Mouse (Mus musculus) C2C12 (cell line): Measurements from ENCODE around the gene Ddah2.

Experiments used
- CEBPB ChIP-seq: IDR thresholded peaks from one replicate; pipeline ENCODE4 v1.6.1; 2011; ENCODE audit warnings: low read depth, mild to moderate bottlenecking, control low read depth, moderate library complexity
- CTCF ChIP-seq: IDR thresholded peaks from one replicate; pipeline ENCODE4 v1.5.1; 2011; ENCODE audit not compliant: control insufficient read depth, insufficient read depth, insufficient read length
- MAX ChIP-seq: IDR thresholded peaks from one replicate; pipeline ENCODE4 v1.6.1; 2011; ENCODE audit warnings: mild to moderate bottlenecking, control low read depth
- USF1 ChIP-seq: IDR thresholded peaks from one replicate; pipeline ENCODE4 v1.6.1; 2011; ENCODE audit warnings: low read depth, mild to moderate bottlenecking, control low read depth, moderate library complexity

DNA sequence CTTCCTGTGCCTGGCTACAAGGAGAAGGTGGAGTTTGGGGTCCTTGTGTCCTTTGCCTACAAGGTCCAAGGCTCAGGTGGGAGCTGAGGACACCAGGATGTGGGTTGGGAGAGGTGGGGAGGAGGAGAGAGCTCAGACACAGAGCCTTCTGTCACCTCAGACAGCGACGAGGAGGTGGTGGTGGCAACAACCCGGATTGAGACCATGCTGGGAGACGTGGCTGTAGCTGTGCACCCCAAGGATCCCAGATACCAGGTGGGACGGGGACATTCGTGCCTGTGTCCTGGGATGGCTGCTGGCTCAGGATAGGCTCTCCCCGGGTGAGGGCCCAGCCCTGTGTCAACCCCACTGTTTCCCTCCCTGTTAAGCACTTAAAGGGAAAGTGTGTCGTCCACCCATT lies 47.4 kb upstream of the Ddah2 start:
- TF ChIP-seq USF1 = no peak
- TF ChIP-seq CTCF = no peak
- TF ChIP-seq MAX = no peak
- no peak for TF ChIP-seq CEBPB
